Mouse (Mus musculus) embryo, embryonic 11 days (tissue): ENCODE measurements around the gene Prrg2.
"Not testable (repeated sequence)": the region's sequence is repeated elsewhere in the genome, so short reads cannot be mapped to it uniquely, and the experiment has no call there.

Experiments used
- DNase-seq: peaks from one replicate; pipeline ENCODE4 v3.0.0-alpha.2; 2015

Prrg2 gene

GRCm38 (mm10) chr7:45027761-45028160 is 34.7 kb downstream of the Prrg2 start:
- DNase-seq: no peak

GRCm38 (mm10) chr7:45026256-45026655 is 36.2 kb downstream of the Prrg2 start:
- no peak for DNase-seq

GRCm38 (mm10) chr7:45025601-45026220 is 36.8 kb downstream of the Prrg2 start:
- DNase-seq: no peak

- no peak for DNase-seq
Observed at GRCm38 (mm10) chr7:45024281-45025248, 37.9 kb downstream of the Prrg2 start.

GRCm38 (mm10) chr7:45023711-45024110 is 38.8 kb downstream of the Prrg2 start:
- not testable (repeated sequence) for DNase-seq

- DNase-seq: no peak
Observed at GRCm38 (mm10) chr7:45020225-45020624, 42.3 kb downstream of the Prrg2 start.

GRCm38 (mm10) chr7:45019031-45019571 is 43.4 kb downstream of the Prrg2 start:
- DNase-seq: no peak

- peak; percentile 97 for DNase-seq
Observed at GRCm38 (mm10) chr7:45017242-45018061, 45.0 kb downstream of the Prrg2 start, which contains the start of gene Rras. Gene Rras (plus strand): TSS chr7:45017961.

GRCm38 (mm10) chr7:45016761-45017160 is 45.7 kb downstream of the Prrg2 start:
- no peak for DNase-seq

- DNase-seq: peak; percentile 99
Observed at GRCm38 (mm10) chr7:45015957-45016612, 46.4 kb downstream of the Prrg2 start, which contains the start of gene Scaf1. Gene Scaf1 (minus strand): TSS chr7:45016363.

- no peak for DNase-seq
Observed at GRCm38 (mm10) chr7:45015344-45015956, 47.0 kb downstream of the Prrg2 start.

GRCm38 (mm10) chr7:45014096-45014451 is 48.4 kb downstream of the Prrg2 start:
- no peak for DNase-seq

- no peak for DNase-seq
Observed at GRCm38 (mm10) chr7:45013366-45014095, 48.9 kb downstream of the Prrg2 start.

- DNase-seq: no peak
Observed at GRCm38 (mm10) chr7:45012824-45013223, 49.7 kb downstream of the Prrg2 start.

GRCm38 (mm10) chr7:45012011-45012410 is 50.5 kb downstream of the Prrg2 start:
- DNase-seq: no peak

GRCm38 (mm10) chr7:45008411-45008810 is 54.1 kb downstream of the Prrg2 start:
- DNase-seq: no peak

- no peak for DNase-seq
Observed at GRCm38 (mm10) chr7:45007846-45008245, 54.6 kb downstream of the Prrg2 start.

GRCm38 (mm10) chr7:45007141-45007540 is 55.3 kb downstream of the Prrg2 start:
- no peak for DNase-seq

GRCm38 (mm10) chr7:45006503-45006902 is 56.0 kb downstream of the Prrg2 start:
- no peak for DNase-seq

GRCm38 (mm10) chr7:45005321-45005992 is 57.0 kb downstream of the Prrg2 start:
- DNase-seq: no peak
